Mouse (Mus musculus) cerebellum, adult 8-10 months (tissue): ENCODE results near the gene Sult1e1.

ENCODE experiments used
- DNase-seq: peaks from one replicate; pipeline ENCODE4 v3.0.0; 2022

The Sult1e1 gene

GRCm38 (mm10) chr5:87591494-87591893, at the start of gene Sult1e1:
Sult1e1 (minus strand) TSS chr5:87591594.
- DNase-seq: no peak

- no peak for DNase-seq
Measured at GRCm38 (mm10) chr5:87622681-87623080, 31.3 kb upstream of the Sult1e1 start.

GRCm38 (mm10) chr5:87615128-87615390, 23.7 kb upstream of the Sult1e1 start:
- DNase-seq: no peak

GRCm38 (mm10) chr5:87614364-87615127, 23.2 kb upstream of the Sult1e1 start:
- DNase-seq: no peak

- DNase-seq: no peak
Measured at GRCm38 (mm10) chr5:87601018-87601417, 9.6 kb upstream of the Sult1e1 start.

- DNase-seq: no peak
Measured at GRCm38 (mm10) chr5:87597891-87598290, 6.5 kb upstream of the Sult1e1 start.

- DNase-seq: no peak
Measured at GRCm38 (mm10) chr5:87589916-87590315, 1.5 kb downstream of the Sult1e1 start.

GRCm38 (mm10) chr5:87580389-87580788, 11.0 kb downstream of the Sult1e1 start:
- no peak for DNase-seq

GRCm38 (mm10) chr5:87574174-87574573, 17.2 kb downstream of the Sult1e1 start:
- DNase-seq: no peak

GRCm38 (mm10) chr5:87573490-87573889, 17.9 kb downstream of the Sult1e1 start:
- no peak for DNase-seq

- DNase-seq: no peak
Measured at GRCm38 (mm10) chr5:87572781-87573180, 18.6 kb downstream of the Sult1e1 start.

GRCm38 (mm10) chr5:87568845-87569244, 22.5 kb downstream of the Sult1e1 start, which contains the start of gene Sult1d1:
Sult1d1 (minus strand) TSS chr5:87569027.
- no peak for DNase-seq

- DNase-seq: no peak
Measured at GRCm38 (mm10) chr5:87567306-87567705, 24.1 kb downstream of the Sult1e1 start.

- DNase-seq: no peak
Measured at GRCm38 (mm10) chr5:87562966-87563365, 28.4 kb downstream of the Sult1e1 start.

GRCm38 (mm10) chr5:87562526-87562925, 28.9 kb downstream of the Sult1e1 start:
- no peak for DNase-seq

GRCm38 (mm10) chr5:87560145-87560544, 31.2 kb downstream of the Sult1e1 start:
- DNase-seq: no peak

GRCm38 (mm10) chr5:87550935-87551334, 40.5 kb downstream of the Sult1e1 start:
- DNase-seq: no peak

GRCm38 (mm10) chr5:87538111-87538510, 53.3 kb downstream of the Sult1e1 start, which contains the start of gene Sult1b1:
Sult1b1 (minus strand) TSS chr5:87538195.
- DNase-seq: no peak

- DNase-seq: no peak
Measured at GRCm38 (mm10) chr5:87535994-87536644, 55.3 kb downstream of the Sult1e1 start.

- no peak for DNase-seq
Measured at GRCm38 (mm10) chr5:87532288-87532687, 59.1 kb downstream of the Sult1e1 start.
